Mouse (Mus musculus): Measurements from ENCODE around the gene Ctsd. TPM values are rescaled to one million over a fixed set of nuclear protein-coding genes. Genes with fewer than 3 reads are reported as not detected.
"Not testable (repeated sequence)": the region's sequence is repeated elsewhere in the genome, so short reads cannot be mapped to it uniquely, and the experiment has no call there.

Ctsd gene
- polyA plus RNA-seq, 1 experiment from 2014 or later = 313 TPM

- not testable (repeated sequence) for H3K4me2 ChIP-seq (replicated peaks); H3K27ac ChIP-seq; DNase-seq (ENCODE audit: low spot score); H3K27me3 ChIP-seq (ENCODE audit: control insufficient read depth, insufficient read depth, low read length); H3K9ac ChIP-seq; H3K4me3 ChIP-seq (replicated peaks; ENCODE audit: low read length); H3K4me1 ChIP-seq (replicated peaks; ENCODE audit: control insufficient read depth, insufficient read depth, low read length); ATAC-seq (ENCODE audit: low FRiP score); H3K36me3 ChIP-seq (replicated peaks; ENCODE audit: control insufficient read depth, insufficient read depth); H3K9me3 ChIP-seq (ENCODE audit: control insufficient read depth, low read length)
- WGBS = 82% methylated on average over 5 of the region's 5 CpGs
These were observed 17.3 kb upstream of the Ctsd start for GRCm38 (mm10) chr7:142405134-142405533.

- WGBS = 91% methylated on average over 4 of the region's 4 CpGs
- no peaks in the 10 kb centered on the region for H3K9me3 ChIP-seq (ENCODE audit: control insufficient read depth, low read length)
- ATAC-seq (ENCODE audit: low FRiP score) (no peak), DNase-seq (ENCODE audit: low spot score) (no peak)
- H3K27me3 ChIP-seq (ENCODE audit: control insufficient read depth, insufficient read depth, low read length) = no peaks in the 10 kb centered on the region
- no peak overlapping the region for H3K9ac ChIP-seq
- H3K4me3 ChIP-seq (replicated peaks; ENCODE audit: low read length) = no peak overlapping the region
- H3K4me2 ChIP-seq (replicated peaks) = no peak overlapping the region
- H3K27ac ChIP-seq = no peak overlapping the region
- no peaks in the 10 kb centered on the region for H3K4me1 ChIP-seq (replicated peaks; ENCODE audit: control insufficient read depth, insufficient read depth, low read length)
- H3K36me3 ChIP-seq (replicated peaks; ENCODE audit: control insufficient read depth, insufficient read depth) = no peaks in the 10 kb centered on the region
These were observed 15.8 kb upstream of the Ctsd start for GRCm38 (mm10) chr7:142403591-142403990.

GRCm38 (mm10) chr7:142400750-142401142 is 12.9 kb upstream of the Ctsd start:
- H3K9me3 ChIP-seq (ENCODE audit: control insufficient read depth, low read length) = no peaks in the 10 kb centered on the region
- 56% methylated on average over 7 of the region's 7 CpGs for WGBS
- no peak overlapping the region for H3K9ac ChIP-seq
- no peak for ATAC-seq (ENCODE audit: low FRiP score)
- no peaks in the 10 kb centered on the region for H3K36me3 ChIP-seq (replicated peaks; ENCODE audit: control insufficient read depth, insufficient read depth)
- H3K27ac ChIP-seq = no peak overlapping the region
- no peak overlapping the region for H3K4me2 ChIP-seq (replicated peaks)
- no peak overlapping the region for H3K4me3 ChIP-seq (replicated peaks; ENCODE audit: low read length)
- H3K4me1 ChIP-seq (replicated peaks; ENCODE audit: control insufficient read depth, insufficient read depth, low read length) = no peaks in the 10 kb centered on the region
- DNase-seq (ENCODE audit: low spot score) = no peak
- H3K27me3 ChIP-seq (ENCODE audit: control insufficient read depth, insufficient read depth, low read length) = no peaks in the 10 kb centered on the region

GRCm38 (mm10) chr7:142400112-142400749 is 12.4 kb upstream of the Ctsd start:
- 78% methylated on average over 7 of the region's 7 CpGs for WGBS
- Histone ChIP-seq H3K9ac (no peak overlapping the region), H3K4me2 (replicated peaks) (no peak overlapping the region), H3K36me3 (replicated peaks; ENCODE audit: control insufficient read depth, insufficient read depth) (no peaks in the 10 kb centered on the region), H3K4me1 (replicated peaks; ENCODE audit: control insufficient read depth, insufficient read depth, low read length) (no peaks in the 10 kb centered on the region), H3K4me3 (replicated peaks; ENCODE audit: low read length) (no peak overlapping the region), H3K27ac (no peak overlapping the region), H3K9me3 (ENCODE audit: control insufficient read depth, low read length) (no peaks in the 10 kb centered on the region), H3K27me3 (ENCODE audit: control insufficient read depth, insufficient read depth, low read length) (no peaks in the 10 kb centered on the region)
- DNase-seq (ENCODE audit: low spot score) = no peak
- no peak for ATAC-seq (ENCODE audit: low FRiP score)

- no peaks in the 10 kb centered on the region for H3K4me1 ChIP-seq (replicated peaks; ENCODE audit: control insufficient read depth, insufficient read depth, low read length)
- H3K9ac ChIP-seq = no peak overlapping the region
- ATAC-seq (ENCODE audit: low FRiP score) (no peak), DNase-seq (ENCODE audit: low spot score) (no peak)
- H3K4me3 ChIP-seq (replicated peaks; ENCODE audit: low read length) = no peak overlapping the region
- WGBS = 95% methylated on average over 1 of the region's 1 CpGs
- no peaks in the 10 kb centered on the region for H3K27me3 ChIP-seq (ENCODE audit: control insufficient read depth, insufficient read depth, low read length)
- no peak overlapping the region for H3K27ac ChIP-seq
- no peak overlapping the region for H3K4me2 ChIP-seq (replicated peaks)
- no peaks in the 10 kb centered on the region for H3K36me3 ChIP-seq (replicated peaks; ENCODE audit: control insufficient read depth, insufficient read depth)
- H3K9me3 ChIP-seq (ENCODE audit: control insufficient read depth, low read length) = no peaks in the 10 kb centered on the region
These were observed 11.4 kb upstream of the Ctsd start for GRCm38 (mm10) chr7:142399250-142399649.

- Histone ChIP-seq H3K27ac (no peak overlapping the region), H3K9ac (no peak overlapping the region), H3K36me3 (replicated peaks; ENCODE audit: control insufficient read depth, insufficient read depth) (no peaks in the 10 kb centered on the region), H3K4me3 (replicated peaks; ENCODE audit: low read length) (no peak overlapping the region), H3K4me2 (replicated peaks) (no peak overlapping the region), H3K9me3 (ENCODE audit: control insufficient read depth, low read length) (no peaks in the 10 kb centered on the region), H3K4me1 (replicated peaks; ENCODE audit: control insufficient read depth, insufficient read depth, low read length) (no peaks in the 10 kb centered on the region), H3K27me3 (ENCODE audit: control insufficient read depth, insufficient read depth, low read length) (no peaks in the 10 kb centered on the region)
- DNase-seq (ENCODE audit: low spot score) (no peak), ATAC-seq (ENCODE audit: low FRiP score) (no peak)
- WGBS = 74% methylated on average over 2 of the region's 2 CpGs
These were observed 10.2 kb upstream of the Ctsd start for GRCm38 (mm10) chr7:142398052-142398451.

- Histone ChIP-seq H3K9ac (no peak overlapping the region), H3K9me3 (ENCODE audit: control insufficient read depth, low read length) (no peaks in the 10 kb centered on the region), H3K27ac (no peak overlapping the region), H3K4me3 (replicated peaks; ENCODE audit: low read length) (no peak overlapping the region), H3K36me3 (replicated peaks; ENCODE audit: control insufficient read depth, insufficient read depth) (no peaks in the 10 kb centered on the region), H3K4me2 (replicated peaks) (no peak overlapping the region), H3K4me1 (replicated peaks; ENCODE audit: control insufficient read depth, insufficient read depth, low read length) (no peaks in the 10 kb centered on the region), H3K27me3 (ENCODE audit: control insufficient read depth, insufficient read depth, low read length) (no peaks in the 10 kb centered on the region)
- 96% methylated on average over 1 of the region's 1 CpGs for WGBS
- no peak for DNase-seq (ENCODE audit: low spot score)
- ATAC-seq (ENCODE audit: low FRiP score) = no peak
These were observed 8.8 kb upstream of the Ctsd start for GRCm38 (mm10) chr7:142396611-142397010.

GRCm38 (mm10) chr7:142395472-142395871 is 7.6 kb upstream of the Ctsd start:
- Histone ChIP-seq H3K4me2 (replicated peaks) (no peak overlapping the region), H3K4me3 (replicated peaks; ENCODE audit: low read length) (no peak overlapping the region), H3K27me3 (ENCODE audit: control insufficient read depth, insufficient read depth, low read length) (no peaks in the 10 kb centered on the region), H3K36me3 (replicated peaks; ENCODE audit: control insufficient read depth, insufficient read depth) (no peaks in the 10 kb centered on the region), H3K4me1 (replicated peaks; ENCODE audit: control insufficient read depth, insufficient read depth, low read length) (no peaks in the 10 kb centered on the region), H3K27ac (no peak overlapping the region), H3K9ac (no peak overlapping the region), H3K9me3 (ENCODE audit: control insufficient read depth, low read length) (no peaks in the 10 kb centered on the region)
- ATAC-seq (ENCODE audit: low FRiP score) (no peak), DNase-seq (ENCODE audit: low spot score) (no peak)
- 88% methylated on average over 4 of the region's 4 CpGs for WGBS

- WGBS = 77% methylated on average over 6 of the region's 6 CpGs
- DNase-seq (ENCODE audit: low spot score) (no peak), ATAC-seq (ENCODE audit: low FRiP score) (no peak)
- H3K9me3 ChIP-seq (ENCODE audit: control insufficient read depth, low read length) = no peaks in the 10 kb centered on the region
- no peaks in the 10 kb centered on the region for H3K27me3 ChIP-seq (ENCODE audit: control insufficient read depth, insufficient read depth, low read length)
- H3K4me2 ChIP-seq (replicated peaks) = no peak overlapping the region
- no peaks in the 10 kb centered on the region for H3K4me1 ChIP-seq (replicated peaks; ENCODE audit: control insufficient read depth, insufficient read depth, low read length)
- no peaks in the 10 kb centered on the region for H3K36me3 ChIP-seq (replicated peaks; ENCODE audit: control insufficient read depth, insufficient read depth)
- no peak overlapping the region for H3K27ac ChIP-seq
- no peak overlapping the region for H3K4me3 ChIP-seq (replicated peaks; ENCODE audit: low read length)
- H3K9ac ChIP-seq = no peak overlapping the region
These were observed 6.7 kb upstream of the Ctsd start for GRCm38 (mm10) chr7:142394261-142395190.

Data from hindbrain, embryonic 14.5 days (tissue).